Mouse (Mus musculus) limb, embryonic 11.5 days (tissue): ENCODE data around the gene Psma5. TPM values are rescaled to one million over a fixed set of nuclear protein-coding genes. Genes with fewer than 3 reads are reported as not detected.

Experiments used
- ATAC-seq: fragments of 200-750 bp; cut with Nextera tagmentation; 2 replicates; pipeline ENCODE4 v1.8.0; 2017; ENCODE audit warnings: low read depth; ENCODE audit not compliant: insufficient number of reproducible peaks, low FRiP score, low TSS enrichment
- DNase-seq: peaks from one replicate; pipeline ENCODE4 v3.0.0-alpha.2; 2015; ENCODE audit warnings: low spot score
- H3K27ac ChIP-seq: fragments of 300-500 bp; sonication (generic); replicated peaks from 2 replicates; pipeline ENCODE4 v1.5.1; 2014; ENCODE audit warnings: low read depth, mild to moderate bottlenecking, low read length
- H3K27me3 ChIP-seq: fragments of 300-500 bp; sonication (generic); 2 replicates; pipeline ENCODE4 v1.6.1; 2014; ENCODE audit warnings: mild to moderate bottlenecking, low read length, mixed read lengths; ENCODE audit not compliant: control insufficient read depth, insufficient read depth
- H3K36me3 ChIP-seq: fragments of 300-500 bp; sonication (generic); 2 replicates; pipeline ENCODE4 v1.6.1; 2014; ENCODE audit warnings: mild to moderate bottlenecking, low read length, moderate library complexity, mixed read lengths; ENCODE audit not compliant: control insufficient read depth, insufficient read depth
- H3K4me1 ChIP-seq: fragments of 300-500 bp; sonication (generic); 2 replicates; pipeline ENCODE4 v1.6.1; 2014; ENCODE audit warnings: low read length, mixed read lengths; ENCODE audit not compliant: control insufficient read depth, insufficient read depth
- H3K4me2 ChIP-seq: fragments of 300-500 bp; sonication (generic); 2 replicates; pipeline ENCODE4 v1.6.1; 2014; ENCODE audit warnings: low read depth, mild to moderate bottlenecking, moderate library complexity; ENCODE audit not compliant: severe bottlenecking
- H3K4me3 ChIP-seq: fragments of 300-500 bp; sonication (generic); 2 replicates; pipeline ENCODE4 v1.5.1; 2014; ENCODE audit warnings: low read depth, low read length
- H3K9ac ChIP-seq: fragments of 300-500 bp; sonication (generic); 2 replicates; pipeline ENCODE4 v1.6.1; 2014; ENCODE audit warnings: mild to moderate bottlenecking, low read length
- H3K9me3 ChIP-seq: fragments of 300-500 bp; sonication (generic); 2 replicates; pipeline ENCODE4 v1.6.1; 2016; ENCODE audit warnings: low read length; ENCODE audit not compliant: control insufficient read depth
- whole genome bisulfite sequencing: fragments of 180-500 bp; shearing (Covaris S2); extraction: QIAGEN DNeasy Blood & Tissue Kit; methylation state at CpG from one replicate; pipeline ENCODE4 v1.1.7; 2014; 5-methylcytosine and 5-hydroxymethylcytosine counted together
- polyA plus RNA-seq: library from polyadenylated mRNA; unstranded; fragments of >200 nt; fragmentation: Nextera tagmentation; extraction: Ambion mirVana; gene quantifications from 2 replicates; pipeline ENCODE4 v1.2.1, GENCODE M21; 2014

The Psma5 gene
- polyA plus RNA-seq, 1 experiment from 2014 or later = 359 TPM

- H3K9me3 ChIP-seq = no peaks in the 10 kb centered on the region
- H3K27ac ChIP-seq = peak overlapping the region; percentile 43
- no peaks in the 10 kb centered on the region for H3K36me3 ChIP-seq
- no peak overlapping the region for H3K4me3 ChIP-seq
- 27% methylated on average over 14 of the region's 14 CpGs for WGBS
- H3K27me3 ChIP-seq = no peaks in the 10 kb centered on the region
- H3K9ac ChIP-seq = no peak overlapping the region
- H3K4me1 ChIP-seq = peaks cover 26% of the 10 kb centered on the region
- H3K4me2 ChIP-seq = peak overlapping the region; percentile 29
- DNase-seq = peak; percentile 39
- no peak for ATAC-seq
Measured at GRCm38 (mm10) chr3:108296220-108297049, 39.7 kb downstream of the Psma5 start.

- Histone ChIP-seq H3K27ac (no peak overlapping the region), H3K36me3 (no peaks in the 10 kb centered on the region), H3K4me1 (peaks cover 26% of the 10 kb centered on the region), H3K4me2 (no peak overlapping the region), H3K4me3 (no peak overlapping the region), H3K9ac (no peak overlapping the region), H3K9me3 (no peaks in the 10 kb centered on the region), H3K27me3 (no peaks in the 10 kb centered on the region)
- DNase-seq = no peak
- ATAC-seq = no peak
- WGBS = 79% methylated on average over 7 of the region's 7 CpGs
Measured at GRCm38 (mm10) chr3:108297050-108297419, 40.3 kb downstream of the Psma5 start.

- Histone ChIP-seq H3K9me3 (no peaks in the 10 kb centered on the region), H3K9ac (no peak overlapping the region), H3K4me2 (no peak overlapping the region), H3K27me3 (no peaks in the 10 kb centered on the region), H3K36me3 (no peaks in the 10 kb centered on the region), H3K4me3 (no peak overlapping the region), H3K27ac (no peak overlapping the region), H3K4me1 (peaks cover 26% of the 10 kb centered on the region)
- ATAC-seq = no peak
- DNase-seq = no peak
- 75% methylated on average over 7 of the region's 7 CpGs for WGBS
Measured at GRCm38 (mm10) chr3:108297603-108298553, 41.2 kb downstream of the Psma5 start.

GRCm38 (mm10) chr3:108300455-108301030 is 43.8 kb downstream of the Psma5 start:
- ATAC-seq (no peak), DNase-seq (no peak)
- Histone ChIP-seq H3K9ac (no peak overlapping the region), H3K9me3 (no peaks in the 10 kb centered on the region), H3K4me3 (no peak overlapping the region), H3K4me2 (no peak overlapping the region), H3K36me3 (no peaks in the 10 kb centered on the region), H3K27ac (no peak overlapping the region), H3K4me1 (peaks cover 14% of the 10 kb centered on the region), H3K27me3 (no peaks in the 10 kb centered on the region)
- 86% methylated on average over 6 of the region's 6 CpGs for WGBS

GRCm38 (mm10) chr3:108303683-108304082 is 47.0 kb downstream of the Psma5 start:
- Histone ChIP-seq H3K9me3 (no peaks in the 10 kb centered on the region), H3K9ac (no peak overlapping the region), H3K4me2 (no peak overlapping the region), H3K36me3 (no peaks in the 10 kb centered on the region), H3K4me3 (no peak overlapping the region), H3K27me3 (no peaks in the 10 kb centered on the region), H3K4me1 (no peaks in the 10 kb centered on the region), H3K27ac (no peak overlapping the region)
- WGBS = 95% methylated on average over 8 of the region's 8 CpGs
- no peak for ATAC-seq
- DNase-seq = no peak

- Histone ChIP-seq H3K9me3 (no peaks in the 10 kb centered on the region), H3K27ac (no peak overlapping the region), H3K27me3 (no peaks in the 10 kb centered on the region), H3K9ac (no peak overlapping the region), H3K4me3 (no peak overlapping the region), H3K36me3 (no peaks in the 10 kb centered on the region), H3K4me2 (no peak overlapping the region), H3K4me1 (no peaks in the 10 kb centered on the region)
- WGBS = 97% methylated on average over 4 of the region's 4 CpGs
- DNase-seq (no peak), ATAC-seq (no peak)
Measured at GRCm38 (mm10) chr3:108304747-108305146, 48.0 kb downstream of the Psma5 start.

- Histone ChIP-seq H3K4me3 (no peak overlapping the region), H3K36me3 (no peaks in the 10 kb centered on the region), H3K9me3 (no peaks in the 10 kb centered on the region), H3K27me3 (no peaks in the 10 kb centered on the region), H3K4me1 (no peaks in the 10 kb centered on the region), H3K27ac (no peak overlapping the region), H3K4me2 (no peak overlapping the region), H3K9ac (no peak overlapping the region)
- no peak for DNase-seq
- ATAC-seq = no peak
- WGBS = 63% methylated on average over 3 of the region's 3 CpGs
Measured at GRCm38 (mm10) chr3:108306387-108306786, 49.7 kb downstream of the Psma5 start.

GRCm38 (mm10) chr3:108307485-108307884 is 50.8 kb downstream of the Psma5 start:
- Histone ChIP-seq H3K4me1 (no peaks in the 10 kb centered on the region), H3K4me3 (no peak overlapping the region), H3K4me2 (no peak overlapping the region), H3K27me3 (no peaks in the 10 kb centered on the region), H3K36me3 (no peaks in the 10 kb centered on the region), H3K9ac (no peak overlapping the region), H3K9me3 (no peaks in the 10 kb centered on the region), H3K27ac (no peak overlapping the region)
- 84% methylated on average over 6 of the region's 6 CpGs for WGBS
- ATAC-seq (no peak), DNase-seq (no peak)
